Mouse (Mus musculus): ENCODE results near the gene Trim60.
A peak's percentile ranks its signal among the peaks of the same experiment; 100 is the strongest.

Gene Trim60

GRCm38 (mm10) chr8:64987731-64988130 lies 30.7 kb downstream of the Trim60 start, which contains the start of gene Trim75:
TSS of gene Trim75 (minus strand) at chr8:64987831.
- no peak for DNase-seq (ENCODE audit: low read depth)

GRCm38 (mm10) chr8:64983150-64983897 lies 35.1 kb downstream of the Trim60 start:
- DNase-seq (ENCODE audit: low read depth), result no peak

DNA sequence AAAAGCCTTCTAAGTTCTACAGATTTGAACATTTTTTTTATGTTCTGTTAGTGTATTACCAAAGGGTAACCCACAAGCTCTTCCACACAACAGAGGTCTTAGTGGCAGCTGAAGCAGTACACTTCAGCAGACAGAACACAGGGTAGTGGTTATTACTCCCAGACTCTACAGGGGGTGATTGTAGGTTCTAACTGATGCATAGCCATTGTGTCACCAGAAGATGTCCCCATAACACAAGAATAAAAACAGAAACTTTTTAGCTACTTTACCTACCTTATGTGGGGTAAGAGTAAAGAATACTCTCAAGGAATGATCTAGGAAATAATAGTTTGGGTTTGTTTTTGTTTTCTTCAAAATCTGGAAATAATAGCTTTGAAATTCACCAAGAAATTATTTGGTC lies 55.5 kb downstream of the Trim60 start:
- DNase-seq (ENCODE audit: low read depth), result peak; percentile 38

- DNase-seq (ENCODE audit: low read depth), result no peak
Observed at GRCm38 (mm10) chr8:64959025-64959424, 59.4 kb downstream of the Trim60 start.

DNA sequence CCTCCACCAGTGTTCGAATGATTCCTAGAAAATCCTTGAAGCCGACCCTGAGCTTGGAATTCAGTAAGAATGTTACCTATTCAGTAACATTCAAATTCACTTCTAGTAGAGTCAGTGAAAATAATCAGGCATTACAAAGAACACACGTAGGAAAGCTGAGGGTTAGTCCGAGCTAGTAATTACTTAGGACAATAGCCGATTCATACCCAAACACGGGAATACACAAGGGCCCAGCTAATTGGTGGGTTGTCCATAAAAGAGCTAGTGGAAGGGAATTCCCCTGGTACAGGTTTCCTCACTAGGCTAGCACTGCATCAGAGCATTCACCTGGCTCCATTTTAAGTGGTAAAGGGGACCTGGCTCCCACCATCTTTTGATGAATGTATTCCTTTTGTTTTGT lies 66.3 kb downstream of the Trim60 start:
- DNase-seq (ENCODE audit: low read depth), result no peak

All from induced T-regulatory cell, adult 2 months (primary cell).